Mouse (Mus musculus): ENCODE results near the gene Cped1.

Gene Cped1

GRCm38 (mm10) chr6:22000086-22000485 is 14.4 kb downstream of the Cped1 start:
- DNase-seq (ENCODE audit: low read depth, low spot score): no peak

- no peak for DNase-seq (ENCODE audit: low read depth, low spot score)
Measured at GRCm38 (mm10) chr6:22000881-22001280, 15.2 kb downstream of the Cped1 start.

GRCm38 (mm10) chr6:22001284-22001916 is 15.7 kb downstream of the Cped1 start:
- DNase-seq (ENCODE audit: low read depth, low spot score): no peak

GRCm38 (mm10) chr6:22002521-22003199 is 16.9 kb downstream of the Cped1 start:
- no peak for DNase-seq (ENCODE audit: low read depth, low spot score)

DNA sequence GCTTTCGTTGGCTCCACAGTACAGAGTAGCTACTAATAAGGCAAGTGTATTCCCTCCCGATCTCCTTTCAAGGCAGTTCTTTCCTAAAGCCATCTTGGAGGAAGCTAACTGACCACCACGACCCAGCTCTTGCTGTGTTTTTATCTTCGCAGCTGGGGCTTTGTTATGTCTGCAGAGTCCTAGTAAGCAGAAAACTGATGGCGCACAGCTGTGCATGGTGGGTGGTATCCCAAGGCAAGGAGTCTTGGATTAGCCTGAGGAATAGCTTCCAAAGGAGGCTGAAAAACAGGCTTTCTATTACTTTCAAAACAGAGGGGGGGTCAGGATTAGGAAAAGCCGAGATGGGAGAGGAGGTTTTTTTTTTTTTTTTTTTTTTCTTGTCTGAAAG is 17.5 kb downstream of the Cped1 start:
- no peak for DNase-seq (ENCODE audit: low read depth, low spot score)

GRCm38 (mm10) chr6:22003959-22004543 is 18.3 kb downstream of the Cped1 start:
- DNase-seq (ENCODE audit: low read depth, low spot score): no peak

DNA sequence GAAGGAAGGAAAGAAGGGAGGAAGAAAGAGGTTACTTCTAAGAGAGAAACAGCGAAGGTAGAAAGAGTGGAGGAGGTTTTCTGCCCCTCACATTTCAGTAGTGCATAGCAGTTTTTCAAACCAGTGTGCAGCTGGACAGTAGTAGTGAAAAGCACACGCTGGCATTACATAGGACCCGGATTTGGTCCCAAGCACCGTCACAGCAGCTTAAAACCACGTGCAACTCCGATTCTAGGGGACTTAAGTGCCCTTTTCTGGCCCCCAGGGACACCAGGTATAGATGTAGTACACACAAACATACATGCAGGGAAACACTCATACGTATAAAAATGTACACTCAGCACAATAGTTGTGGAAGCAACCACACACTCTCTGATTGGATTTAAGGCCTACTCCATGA is 22.6 kb downstream of the Cped1 start:
- no peak for DNase-seq (ENCODE audit: low read depth, low spot score)

- no peak for DNase-seq (ENCODE audit: low read depth, low spot score)
Measured at GRCm38 (mm10) chr6:22010258-22010657, 24.5 kb downstream of the Cped1 start.

GRCm38 (mm10) chr6:22010761-22011281 is 25.1 kb downstream of the Cped1 start:
- no peak for DNase-seq (ENCODE audit: low read depth, low spot score)

GRCm38 (mm10) chr6:22011546-22011945 is 25.8 kb downstream of the Cped1 start:
- no peak for DNase-seq (ENCODE audit: low read depth, low spot score)

DNA sequence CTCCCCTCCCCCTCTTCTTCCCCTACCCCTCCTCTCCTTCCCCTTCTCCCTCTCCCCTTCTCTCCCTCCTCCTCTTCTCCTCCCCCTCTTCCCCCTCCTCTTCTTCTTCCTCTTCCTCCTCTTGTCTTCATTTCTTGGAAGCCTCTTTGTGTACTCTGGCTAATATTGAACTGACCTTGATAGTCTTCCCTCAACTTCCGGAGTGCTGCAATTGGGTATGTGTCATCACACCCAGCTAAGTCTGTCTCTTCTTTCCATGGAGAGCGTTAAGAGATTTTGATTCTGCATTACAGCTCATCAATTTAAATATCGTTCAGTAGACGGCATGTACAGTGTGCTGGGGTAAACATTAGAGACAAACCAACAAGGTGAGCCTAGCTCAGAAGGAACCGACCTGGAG is 26.4 kb downstream of the Cped1 start:
- no peak for DNase-seq (ENCODE audit: low read depth, low spot score)

DNA sequence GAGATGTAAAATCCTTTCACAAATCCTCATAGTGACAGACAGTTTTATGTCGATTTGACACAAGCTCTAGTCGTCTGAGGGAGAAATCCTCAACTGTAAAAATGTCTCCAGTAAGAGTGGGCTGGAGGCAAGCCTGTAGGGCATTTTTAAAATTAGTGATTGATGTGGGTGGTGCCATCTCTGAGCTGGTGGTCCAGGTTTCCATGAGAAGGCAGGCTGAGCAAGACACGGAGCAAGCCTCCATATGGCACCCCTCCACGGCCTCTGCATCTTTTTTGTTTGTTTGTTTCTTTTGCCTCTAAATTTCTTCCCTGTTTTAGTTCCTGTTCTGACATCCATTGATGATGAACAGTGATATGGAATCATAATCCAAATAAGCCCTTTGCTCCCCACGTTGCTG is 26.8 kb downstream of the Cped1 start:
- no peak for DNase-seq (ENCODE audit: low read depth, low spot score)

- no peak for DNase-seq (ENCODE audit: low read depth, low spot score)
Measured at GRCm38 (mm10) chr6:22013394-22013793, 27.7 kb downstream of the Cped1 start.

- no peak for DNase-seq (ENCODE audit: low read depth, low spot score)
Measured at GRCm38 (mm10) chr6:22014291-22014911, 28.7 kb downstream of the Cped1 start.

GRCm38 (mm10) chr6:22017631-22018030 is 31.9 kb downstream of the Cped1 start:
- no peak for DNase-seq (ENCODE audit: low read depth, low spot score)

- DNase-seq (ENCODE audit: low read depth, low spot score): no peak
Measured at GRCm38 (mm10) chr6:22018768-22019445, 33.2 kb downstream of the Cped1 start.

GRCm38 (mm10) chr6:22019637-22020036 is 33.9 kb downstream of the Cped1 start:
- DNase-seq (ENCODE audit: low read depth, low spot score): no peak

DNA sequence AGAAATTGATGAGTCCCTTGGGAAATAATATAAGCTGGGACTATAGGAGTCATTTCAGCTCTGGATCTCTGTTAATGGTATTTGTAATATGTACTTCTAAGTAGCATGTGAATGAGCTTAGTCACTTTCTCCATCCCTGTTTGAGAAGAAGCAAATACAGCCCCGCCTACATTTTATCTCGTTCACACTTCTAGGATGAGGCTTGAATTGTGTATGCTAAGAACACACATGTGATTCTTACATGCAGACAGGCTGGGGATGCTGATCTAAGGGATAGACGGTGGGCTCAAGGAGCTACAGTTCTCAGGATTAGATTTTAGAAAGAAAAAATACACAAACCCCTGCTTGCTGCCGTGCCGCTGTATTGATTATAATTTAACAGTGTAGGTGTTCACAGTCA is 35.0 kb downstream of the Cped1 start:
- DNase-seq (ENCODE audit: low read depth, low spot score): no peak

GRCm38 (mm10) chr6:22021315-22021714 is 35.6 kb downstream of the Cped1 start:
- no peak for DNase-seq (ENCODE audit: low read depth, low spot score)

DNA sequence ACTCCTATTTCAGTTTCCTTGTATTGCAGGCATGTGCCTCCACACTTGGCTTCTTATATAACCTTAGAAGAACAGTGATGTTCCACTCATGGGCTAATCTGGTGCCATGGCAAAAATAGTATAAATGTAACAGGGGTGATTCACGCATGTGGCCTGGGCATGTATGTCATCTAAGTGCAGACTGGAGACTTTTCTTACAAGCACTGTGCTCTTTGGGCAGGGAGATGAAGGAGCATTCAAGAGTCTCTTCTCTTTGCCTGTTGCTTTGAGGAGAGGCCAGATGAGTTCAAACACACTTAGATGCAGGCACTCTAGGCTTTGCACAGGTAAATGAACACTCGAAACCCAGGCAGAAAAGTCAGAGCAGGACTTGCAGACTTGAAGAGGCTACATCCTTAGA is 38.5 kb downstream of the Cped1 start:
- DNase-seq (ENCODE audit: low read depth, low spot score): no peak

GRCm38 (mm10) chr6:22025584-22026357 is 40.1 kb downstream of the Cped1 start:
- DNase-seq (ENCODE audit: low read depth, low spot score): no peak
